Mouse (Mus musculus) liver, embryonic 16.5 days (tissue): ENCODE measurements around the gene Flot1. TPM values are rescaled to one million over a fixed set of nuclear protein-coding genes. Genes with fewer than 3 reads are reported as not detected.

Experiments
- ATAC-seq: fragments of 200-750 bp; cut with Nextera tagmentation; 2 replicates; pipeline ENCODE4 v1.8.0; 2017; ENCODE audit warnings: low read depth, mild to moderate bottlenecking, moderate number of reproducible peaks, moderate library complexity
- H3K27ac ChIP-seq: fragments of 300-500 bp; sonication (generic); 2 replicates; pipeline ENCODE4 v1.5.1; 2014; ENCODE audit warnings: mild to moderate bottlenecking, low read length
- H3K27me3 ChIP-seq: fragments of 300-500 bp; sonication (generic); 2 replicates; pipeline ENCODE4 v1.6.1; 2014; ENCODE audit warnings: low read depth, low read length, mixed read lengths; ENCODE audit not compliant: control insufficient read depth, insufficient read depth
- H3K36me3 ChIP-seq: fragments of 300-500 bp; sonication (generic); 2 replicates; pipeline ENCODE4 v1.6.1; 2014; ENCODE audit warnings: mild to moderate bottlenecking; ENCODE audit not compliant: control insufficient read depth, insufficient read depth
- H3K4me1 ChIP-seq: fragments of 300-500 bp; sonication (generic); 2 replicates; pipeline ENCODE4 v1.6.1; 2014; ENCODE audit warnings: low read depth, low read length, mixed read lengths; ENCODE audit not compliant: control insufficient read depth
- H3K4me2 ChIP-seq: fragments of 300-500 bp; sonication (generic); 2 replicates; pipeline ENCODE4 v1.6.1; 2014; ENCODE audit warnings: low read depth, low read length, mixed read lengths
- H3K4me3 ChIP-seq: fragments of 300-500 bp; sonication (generic); 2 replicates; pipeline ENCODE4 v1.5.1; 2014; ENCODE audit warnings: low read depth, mild to moderate bottlenecking, low read length
- H3K9ac ChIP-seq: fragments of 300-500 bp; sonication (generic); 2 replicates; pipeline ENCODE4 v1.6.1; 2014; ENCODE audit warnings: low read depth, low read length
- H3K9me3 ChIP-seq: fragments of 300-500 bp; sonication (generic); replicated peaks from 2 replicates; pipeline ENCODE4 v1.6.1; 2016; ENCODE audit warnings: low read length; ENCODE audit not compliant: control insufficient read depth
- WGBS: fragments of 180-500 bp; shearing (Covaris S2); extraction: QIAGEN DNeasy Blood & Tissue Kit; methylation state at CpG from one replicate; pipeline ENCODE4 v1.1.7; 2014; ENCODE audit not compliant: insufficient replicate concordance; 5-methylcytosine and 5-hydroxymethylcytosine counted together
- polyA plus RNA-seq: library from polyadenylated mRNA; unstranded; fragments of >200 nt; fragmentation: Nextera tagmentation; extraction: Ambion mirVana; gene quantifications from 2 replicates; pipeline ENCODE4 v1.2.1, GENCODE M21; 2015

The Flot1 gene
- polyA plus RNA-seq, 1 experiment from 2014 or later = 32.7 TPM

- 12% methylated on average over 11 of the region's 11 CpGs for WGBS
- no peaks in the 10 kb centered on the region for H3K27me3 ChIP-seq
- H3K4me2 ChIP-seq = peak overlapping the region; percentile 86
- no peaks in the 10 kb centered on the region for H3K9me3 ChIP-seq
- peaks cover 20% of the 10 kb centered on the region for H3K36me3 ChIP-seq
- no peak for ATAC-seq
- peak overlapping the region; percentile 77 for H3K4me3 ChIP-seq
- peak overlapping the region; percentile 84 for H3K9ac ChIP-seq
- peak overlapping the region; percentile 93 for H3K27ac ChIP-seq
- peaks cover 29% of the 10 kb centered on the region for H3K4me1 ChIP-seq
These were observed 19.0 kb downstream of the Flot1 start for GRCm38 (mm10) chr17:35842006-35842405.

DNA sequence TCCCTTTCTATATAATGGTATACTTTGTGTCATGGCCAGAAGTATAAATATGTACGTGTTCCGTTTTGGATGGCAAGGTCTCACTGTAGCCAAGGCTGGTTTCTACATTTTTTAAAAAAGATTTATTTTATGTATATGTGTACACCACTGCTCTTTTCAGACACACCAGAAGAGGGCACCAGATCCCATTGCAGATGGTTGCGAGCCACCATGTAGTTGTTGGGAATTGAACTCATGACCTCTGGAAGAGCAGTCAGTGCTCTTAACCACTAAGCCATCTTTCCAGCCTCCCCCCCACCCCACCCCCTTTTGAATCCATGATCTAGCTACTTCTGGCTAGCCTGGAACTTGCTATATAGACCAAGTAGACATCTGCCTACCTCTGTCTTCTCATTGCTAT is 20.5 kb downstream of the Flot1 start:
- no peak for ATAC-seq
- Histone ChIP-seq H3K27ac (no peak overlapping the region), H3K9ac (no peak overlapping the region), H3K27me3 (no peaks in the 10 kb centered on the region), H3K4me2 (no peak overlapping the region), H3K4me3 (no peak overlapping the region), H3K36me3 (peaks cover 34% of the 10 kb centered on the region), H3K4me1 (peaks cover 28% of the 10 kb centered on the region), H3K9me3 (no peaks in the 10 kb centered on the region)
- WGBS = 86% methylated on average over 3 of the region's 3 CpGs

DNA sequence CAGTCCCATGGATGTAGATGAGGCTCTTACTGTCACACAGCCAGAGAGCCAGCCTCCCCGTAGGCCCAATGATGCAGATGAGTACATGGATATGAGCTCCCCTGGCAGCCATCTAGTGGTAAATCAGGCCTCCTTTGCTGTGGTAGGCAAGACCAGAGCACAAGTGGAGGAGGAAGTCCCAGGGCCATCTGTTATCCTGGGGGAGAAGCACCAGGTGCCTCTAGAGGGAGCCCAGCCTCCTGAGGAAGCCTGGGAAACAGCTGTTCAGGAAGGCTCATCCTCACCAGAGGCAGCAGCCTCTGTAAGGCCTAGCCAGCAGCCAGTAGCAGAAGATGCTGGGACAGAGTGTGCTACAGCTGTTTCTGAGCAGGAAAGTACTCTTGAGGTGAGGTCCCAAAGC is 25.1 kb downstream of the Flot1 start:
- peak; percentile 15; the same call in 1 of the 2 replicates for ATAC-seq
- H3K9ac ChIP-seq = no peak overlapping the region
- H3K27ac ChIP-seq = no peak overlapping the region
- H3K4me2 ChIP-seq = no peak overlapping the region
- H3K4me3 ChIP-seq = no peak overlapping the region
- H3K4me1 ChIP-seq = peaks cover 13% of the 10 kb centered on the region
- no peaks in the 10 kb centered on the region for H3K9me3 ChIP-seq
- WGBS = 54% methylated on average over 1 of the region's 1 CpGs
- H3K36me3 ChIP-seq = peaks cover 62% of the 10 kb centered on the region
- no peaks in the 10 kb centered on the region for H3K27me3 ChIP-seq

GRCm38 (mm10) chr17:35850974-35851373 is 27.9 kb downstream of the Flot1 start:
- H3K9ac ChIP-seq = peak overlapping the region; percentile 5; the same call in 1 of the 2 replicates
- no peak overlapping the region for H3K4me3 ChIP-seq
- peak; percentile 67 for ATAC-seq
- H3K4me2 ChIP-seq = no peak overlapping the region
- H3K4me1 ChIP-seq = peaks cover 12% of the 10 kb centered on the region
- WGBS = 40% methylated on average over 3 of the region's 3 CpGs
- H3K36me3 ChIP-seq = peaks cover 51% of the 10 kb centered on the region
- peak overlapping the region; percentile 79 for H3K27ac ChIP-seq
- no peaks in the 10 kb centered on the region for H3K9me3 ChIP-seq
- no peaks in the 10 kb centered on the region for H3K27me3 ChIP-seq

DNA sequence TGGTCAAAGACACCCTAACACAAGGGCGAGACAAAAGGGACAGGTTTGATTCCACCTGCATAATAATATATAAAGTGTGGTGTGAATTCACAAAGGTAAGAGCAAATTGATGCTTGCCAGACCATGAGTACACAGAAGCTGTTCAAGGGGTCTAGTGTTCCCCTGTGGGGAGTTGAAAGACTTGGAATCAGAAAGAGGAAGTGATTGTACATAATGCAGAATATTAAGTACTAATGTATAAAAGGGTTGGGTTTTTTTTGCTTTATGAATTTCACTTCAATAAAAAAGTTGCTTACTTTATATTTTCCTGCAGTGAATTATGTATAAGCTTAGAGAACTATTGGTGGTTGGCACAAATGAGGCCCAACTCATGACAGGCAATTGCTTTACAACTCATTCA is 36.3 kb downstream of the Flot1 start:
- Histone ChIP-seq H3K9ac (no peak overlapping the region), H3K27ac (no peak overlapping the region), H3K36me3 (peaks cover 12% of the 10 kb centered on the region), H3K27me3 (peaks cover 5% of the 10 kb centered on the region), H3K4me1 (peaks cover 12% of the 10 kb centered on the region), H3K4me2 (no peak overlapping the region), H3K9me3 (no peaks in the 10 kb centered on the region), H3K4me3 (no peak overlapping the region)
- ATAC-seq = no peak
- 67% methylated on average over 1 of the region's 1 CpGs for WGBS

GRCm38 (mm10) chr17:35859835-35860234 is 36.8 kb downstream of the Flot1 start:
- Histone ChIP-seq H3K4me3 (no peak overlapping the region), H3K36me3 (peaks cover 12% of the 10 kb centered on the region), H3K4me2 (no peak overlapping the region), H3K9me3 (no peaks in the 10 kb centered on the region), H3K4me1 (peaks cover 12% of the 10 kb centered on the region), H3K27me3 (peaks cover 9% of the 10 kb centered on the region), H3K27ac (no peak overlapping the region), H3K9ac (no peak overlapping the region)
- WGBS = 67% methylated on average over 2 of the region's 2 CpGs
- ATAC-seq = no peak

DNA sequence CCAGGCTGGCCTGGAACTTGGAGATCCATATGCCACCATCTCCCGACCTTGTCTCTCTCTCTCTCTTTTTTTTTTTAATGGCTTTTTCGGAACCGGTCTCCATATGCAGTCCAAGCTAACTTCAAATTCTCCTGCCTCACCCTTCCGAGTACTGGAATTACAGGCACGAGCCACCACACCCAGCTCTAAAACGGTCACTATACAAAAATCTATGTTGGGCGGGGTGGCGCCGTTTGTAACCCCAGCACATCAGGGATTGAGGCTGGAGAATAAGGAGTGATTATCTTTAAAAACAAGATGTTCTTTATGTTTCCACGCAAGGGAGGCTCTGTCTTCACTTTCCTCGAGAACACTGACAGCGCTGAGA is 37.8 kb downstream of the Flot1 start:
- Histone ChIP-seq H3K27me3 (peaks cover 19% of the 10 kb centered on the region), H3K27ac (peak overlapping the region; percentile 77; the same call in 1 of the 2 replicates), H3K4me3 (peak overlapping the region; percentile 84), H3K9ac (peak overlapping the region; percentile 77), H3K36me3 (peaks cover 12% of the 10 kb centered on the region), H3K9me3 (no peaks in the 10 kb centered on the region), H3K4me2 (peak overlapping the region; percentile 68), H3K4me1 (peaks cover 22% of the 10 kb centered on the region)
- 7% methylated on average over 12 of the region's 12 CpGs for WGBS
- no peak for ATAC-seq

GRCm38 (mm10) chr17:35861198-35861857 is 38.3 kb downstream of the Flot1 start, which contains the start of gene Nrm:
Gene Nrm (plus strand): TSS chr17:35861318.
- H3K4me3 ChIP-seq = peak within 1 kb of the TSS; percentile 84
- peak within 1 kb of the TSS; percentile 68 for H3K4me2 ChIP-seq
- H3K4me1 ChIP-seq = peaks cover 27% of the 10 kb centered on the region
- H3K27me3 ChIP-seq = peaks cover 24% of the 10 kb centered on the region
- H3K9me3 ChIP-seq = no peaks in the 10 kb centered on the region
- H3K36me3 ChIP-seq = peaks cover 12% of the 10 kb centered on the region
- peak within 1 kb of the TSS; percentile 77 for H3K27ac ChIP-seq
- WGBS = under 1% methylated on average over 47 of the region's 47 CpGs
- peak within 1 kb of the TSS; percentile 77 for H3K9ac ChIP-seq
- peak; percentile 94 for ATAC-seq

- Histone ChIP-seq H3K4me2 (peak overlapping the region; percentile 79), H3K27ac (peak overlapping the region; percentile 78; the same call in 1 of the 2 replicates), H3K4me1 (peaks cover 29% of the 10 kb centered on the region), H3K9me3 (no peaks in the 10 kb centered on the region), H3K36me3 (no peaks in the 10 kb centered on the region), H3K27me3 (peaks cover 59% of the 10 kb centered on the region), H3K9ac (no peak overlapping the region), H3K4me3 (peak overlapping the region; percentile 57)
- no peak for ATAC-seq
- 33% methylated on average over 10 of the region's 10 CpGs for WGBS
These were observed 41.9 kb downstream of the Flot1 start for GRCm38 (mm10) chr17:35864832-35865353.
